Mouse (Mus musculus) 3T3-L1 (cell line): Measurements from ENCODE around the gene Dnajb7.

Source experiments
- DNase-seq: peaks from one replicate; pipeline ENCODE4 v3.0.0-alpha.2; 2015; ENCODE audit warnings: low read depth, low spot score

The Dnajb7 gene

GRCm38 (mm10) chr15:81365246-81365645 lies 42.9 kb downstream of the Dnajb7 start:
- no peak for DNase-seq

GRCm38 (mm10) chr15:81364271-81364670 lies 43.8 kb downstream of the Dnajb7 start:
- DNase-seq, result no peak

GRCm38 (mm10) chr15:81362501-81362900 lies 45.6 kb downstream of the Dnajb7 start:
- DNase-seq, result no peak

DNA sequence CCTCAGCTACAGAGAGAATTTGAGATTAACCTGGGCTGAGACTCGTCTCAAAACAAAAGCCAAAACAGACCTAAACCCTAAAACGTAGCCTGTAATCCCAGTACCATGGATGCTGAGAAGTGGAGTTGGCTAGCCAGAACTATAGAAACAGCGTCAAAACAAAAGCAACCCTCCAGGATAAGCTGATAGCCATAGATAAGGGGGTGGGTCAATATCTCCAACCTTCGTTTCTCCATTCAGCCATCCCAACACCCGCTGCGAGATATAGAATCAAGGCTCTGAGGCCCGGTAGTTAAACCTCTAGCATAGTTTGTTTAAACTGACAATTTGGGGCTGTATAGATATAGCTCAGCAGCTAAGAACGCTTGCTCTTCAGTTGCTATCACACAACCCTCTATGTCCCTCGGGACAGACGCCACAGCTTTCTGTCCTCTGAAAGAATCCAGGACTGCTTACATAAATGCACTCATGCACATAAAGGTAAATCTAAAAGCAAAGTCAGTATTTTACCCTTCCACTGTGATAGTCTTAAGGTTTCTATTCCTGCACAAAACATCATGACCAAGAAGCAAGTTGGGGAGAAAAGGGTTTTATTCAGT lies 46.6 kb downstream of the Dnajb7 start:
- DNase-seq, result no peak

- DNase-seq, result no peak
Observed at GRCm38 (mm10) chr15:81361022-81361404, 47.1 kb downstream of the Dnajb7 start.

DNA sequence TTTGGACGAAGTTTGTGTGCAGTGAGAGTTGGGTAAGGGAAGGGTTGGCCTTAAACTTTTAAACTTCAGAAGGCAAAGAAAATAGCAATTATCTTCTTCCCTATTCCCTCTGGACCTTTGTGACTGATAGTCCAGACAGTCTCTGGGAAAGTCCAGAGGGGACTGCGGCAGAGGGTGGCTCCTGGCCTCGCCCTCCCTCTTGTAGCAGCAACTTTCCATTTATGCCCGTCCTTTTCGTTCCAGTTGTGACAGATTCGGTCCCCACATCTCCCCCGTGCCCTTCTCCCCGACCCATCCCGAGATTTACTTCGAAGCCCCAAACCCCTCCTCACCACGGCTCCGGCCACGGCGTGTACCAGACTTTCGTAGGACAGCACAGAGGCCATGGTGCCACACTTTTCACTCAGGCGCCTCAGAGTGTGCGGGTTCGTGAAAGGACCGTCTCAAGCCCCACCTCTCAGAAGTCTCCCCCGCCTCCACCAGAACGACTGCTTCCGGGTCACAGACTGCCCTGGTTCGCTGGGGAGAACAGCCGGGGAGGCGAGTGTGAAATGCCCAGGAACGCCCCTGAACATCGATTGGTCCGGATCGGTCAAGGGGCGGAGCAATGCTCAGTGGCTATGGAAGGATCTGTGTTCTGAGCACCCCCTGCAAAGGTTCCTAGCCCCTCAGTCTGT lies 47.6 kb downstream of the Dnajb7 start, which contains the start of gene Slc25a17:
Gene Slc25a17, minus strand, starts transcription at position 468 of the 677 bp plus-strand sequence.
- peak; percentile 98 for DNase-seq

- DNase-seq, result no peak
Observed at GRCm38 (mm10) chr15:81359421-81359820, 48.7 kb downstream of the Dnajb7 start.

GRCm38 (mm10) chr15:81358943-81359342 lies 49.2 kb downstream of the Dnajb7 start:
- no peak for DNase-seq

- no peak for DNase-seq
Observed at GRCm38 (mm10) chr15:81356946-81357345, 51.2 kb downstream of the Dnajb7 start.
